Mouse (Mus musculus): ENCODE results near the gene Hps5. TPM values are rescaled to one million over a fixed set of nuclear protein-coding genes. Genes with fewer than 3 reads are reported as not detected.

The Hps5 gene
- polyA plus RNA-seq, 1 experiment, result 3.4 TPM

- no peak for TF ChIP-seq GATA1 (IDR thresholded peaks at IDR 0.05; ENCODE audit: low read length)
Measured at GRCm38 (mm10) chr7:46718591-46719270, 77.1 kb downstream of the Hps5 start.

GRCm38 (mm10) chr7:46716897-46717296 lies 79.0 kb downstream of the Hps5 start:
- no peak for TF ChIP-seq GATA1 (IDR thresholded peaks at IDR 0.05; ENCODE audit: low read length)

GRCm38 (mm10) chr7:46715600-46715999 lies 80.3 kb downstream of the Hps5 start, which contains the start of gene Saa3:
Gene Saa3 (minus strand): TSS chr7:46715700.
- TF ChIP-seq GATA1 (IDR thresholded peaks at IDR 0.05; ENCODE audit: low read length), result no peak

GRCm38 (mm10) chr7:46714518-46714917 lies 81.3 kb downstream of the Hps5 start:
- TF ChIP-seq GATA1 (IDR thresholded peaks at IDR 0.05; ENCODE audit: low read length), result no peak

GRCm38 (mm10) chr7:46712250-46712649 lies 83.6 kb downstream of the Hps5 start:
- no peak for TF ChIP-seq GATA1 (IDR thresholded peaks at IDR 0.05; ENCODE audit: low read length)

Other genes starting within 250 kb of the Hps5 start
- gene Sergef, start 156.3 kb downstream of the Hps5 start, polyA plus RNA-seq (2012), result 8.8 and 18.5 TPM in 2 replicates
- gene Tph1, start 123.5 kb downstream of the Hps5 start, polyA plus RNA-seq (2012), result 0.37 and 0.60 TPM in 2 replicates
- gene Saal1, start 85.4 kb downstream of the Hps5 start, polyA plus RNA-seq (2012), result 4.4 and 5.2 TPM in 2 replicates
- gene Saa3, start 80.4 kb downstream of the Hps5 start, polyA plus RNA-seq (2012), result not detected in 2 replicates
- gene Saa4, start 63.5 kb downstream of the Hps5 start, polyA plus RNA-seq (2012), result not detected in 2 replicates
- not detected in 2 replicates for gene Saa1, start 53.1 kb downstream of the Hps5 start, polyA plus RNA-seq (2012)
- not detected in 2 replicates for gene Saa2, start 44.3 kb downstream of the Hps5 start, polyA plus RNA-seq (2012)
- 111 and 170 TPM in 2 replicates for gene Gtf2h1, start within 50 bp of the Hps5 start, polyA plus RNA-seq (2012)
- gene Ldha, start 45.4 kb upstream of the Hps5 start, polyA plus RNA-seq (2012), result 2,468 and 3,111 TPM in 2 replicates
- gene Ldhc, start 65.1 kb upstream of the Hps5 start, polyA plus RNA-seq (2012), result not detected in 2 replicates
- 70.2 and 113 TPM in 2 replicates for gene Tsg101, start 123.9 kb upstream of the Hps5 start, polyA plus RNA-seq (2012)
- 0.25 and 0.26 TPM in 2 replicates for gene Uevld, start 162.5 kb upstream of the Hps5 start, polyA plus RNA-seq (2012)
- gene Gm9999, start 187.5 kb upstream of the Hps5 start, polyA plus RNA-seq (2012), result not detected in 2 replicates
- gene Spty2d1, start 212.3 kb upstream of the Hps5 start, polyA plus RNA-seq (2012), result 11.8 and 14.1 TPM in 2 replicates

Measured in G1E-ER4 (cell line).